Mouse (Mus musculus) bone marrow macrophage, adult 2 months (primary cell): ENCODE data around the gene Smndc1. TPM values are rescaled to one million over a fixed set of nuclear protein-coding genes. Genes with fewer than 3 reads are reported as not detected.

ENCODE experiments used
- H3K27ac ChIP-seq: 2 replicates; pipeline ENCODE4 v1.5.1; 2012; ENCODE audit warnings: low read depth, low read length; ENCODE audit not compliant: insufficient read depth
- H3K4me1 ChIP-seq: 2 replicates; pipeline ENCODE4 v1.6.1; 2012; ENCODE audit warnings: low read length; ENCODE audit not compliant: control insufficient read depth, insufficient read depth
- H3K4me3 ChIP-seq: 2 replicates; pipeline ENCODE4 v1.5.1; 2012; ENCODE audit warnings: mild to moderate bottlenecking, low read length, moderate library complexity; ENCODE audit not compliant: insufficient read depth
- CTCF ChIP-seq: IDR thresholded peaks from 2 replicates; pipeline ENCODE4 v1.5.1; 2012; ENCODE audit warnings: low read depth, mild to moderate bottlenecking, low read length, moderate library complexity
- POLR2A ChIP-seq: IDR thresholded peaks from 2 replicates; pipeline ENCODE4 v1.6.1; 2012; ENCODE audit warnings: mild to moderate bottlenecking, low read depth, low read length, borderline replicate concordance
- polyA plus RNA-seq: library from polyadenylated mRNA; stranded (reverse); fragments of >200 nt; gene quantifications from 2 replicates; pipeline ENCODE4 v1.2.4, GENCODE M21; 2012; ENCODE audit not compliant: missing spikeins, insufficient read depth, insufficient read length

The Smndc1 gene
- polyA plus RNA-seq, 1 experiment: 40.8 TPM

DNA sequence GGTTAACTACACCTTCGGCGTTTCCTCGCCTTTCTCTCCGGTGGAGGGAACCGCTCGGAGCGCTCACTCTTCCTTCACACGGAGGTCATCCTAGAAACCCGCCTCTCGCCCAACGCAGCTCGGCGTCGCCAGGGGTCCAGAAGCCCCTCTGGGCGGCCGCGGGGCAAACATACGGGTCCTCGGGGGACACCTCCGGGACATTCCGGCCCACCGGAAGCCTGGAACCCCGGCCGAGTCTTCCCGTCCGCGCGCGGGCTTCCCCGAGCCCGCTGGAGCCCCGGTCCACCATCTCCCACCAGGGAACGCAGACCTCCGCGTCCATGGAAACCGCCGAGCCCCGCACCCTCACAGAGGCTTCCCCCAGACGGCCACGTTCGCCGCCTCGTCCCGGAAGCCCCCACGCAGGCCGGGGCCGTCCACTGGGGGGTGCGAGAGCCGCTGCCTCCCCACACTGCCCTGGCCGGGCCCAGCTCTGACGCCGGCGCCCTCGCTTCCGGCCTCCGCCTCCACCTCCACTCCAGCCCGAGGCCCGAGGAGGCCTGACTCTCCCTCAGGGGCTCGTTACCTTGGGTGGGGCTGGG, 437 bp downstream of the Smndc1 start:
- Histone ChIP-seq H3K27ac (peak overlapping the region; percentile 83), H3K4me3 (peak overlapping the region; percentile 99), H3K4me1 (peaks cover 14% of the 10 kb centered on the region)
- TF ChIP-seq CTCF: no peak
- TF ChIP-seq POLR2A: no peak

DNA sequence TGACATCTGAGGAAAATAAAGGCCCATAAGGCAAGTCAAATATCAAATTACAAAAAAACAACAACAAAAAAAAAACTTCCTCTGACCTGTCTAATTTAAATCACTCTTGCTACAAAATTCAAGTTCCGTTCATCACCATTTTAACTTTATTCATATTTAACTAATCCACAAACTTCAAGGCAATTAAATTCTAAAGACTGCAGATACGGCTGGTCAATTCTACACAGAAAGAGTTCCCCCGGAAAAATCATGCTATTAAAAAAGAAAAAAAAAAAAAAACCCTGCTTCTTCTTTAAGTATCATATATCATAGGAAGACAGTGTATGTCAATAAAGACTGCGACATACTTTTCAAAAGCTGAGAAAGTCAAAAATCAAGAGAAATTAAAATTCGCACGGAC, 961 bp downstream of the Smndc1 start:
- no peak for TF ChIP-seq POLR2A
- peaks cover 13% of the 10 kb centered on the region for H3K4me1 ChIP-seq
- peak overlapping the region; percentile 83; the same call in 1 of the 2 replicates for H3K27ac ChIP-seq
- peak overlapping the region; percentile 99 for H3K4me3 ChIP-seq

DNA sequence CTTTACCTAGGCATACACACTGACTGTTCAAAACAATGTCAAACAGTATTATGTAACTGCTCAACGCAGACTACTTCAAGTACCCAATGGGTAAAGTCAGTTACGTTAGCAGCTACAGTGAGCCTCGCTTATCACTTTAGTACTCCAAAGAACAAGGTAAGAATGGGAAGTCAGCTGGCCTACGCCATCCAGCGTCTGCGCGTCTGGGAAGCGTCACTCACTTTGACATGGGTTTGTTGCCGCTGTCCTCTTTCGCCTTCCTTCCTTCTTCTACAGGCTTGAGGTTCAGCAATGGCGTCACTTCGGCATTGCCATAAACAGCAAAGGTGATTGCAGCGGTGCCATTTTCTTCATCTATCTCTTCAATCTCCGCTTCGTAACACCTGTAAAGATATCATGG, 7.0 kb downstream of the Smndc1 start:
- TF ChIP-seq POLR2A: no peak
- no peak for TF ChIP-seq CTCF
- no peak overlapping the region for H3K27ac ChIP-seq
- H3K4me3 ChIP-seq: no peak overlapping the region
- H3K4me1 ChIP-seq: peaks cover 2% of the 10 kb centered on the region; the same call in 1 of the 2 replicates

DNA sequence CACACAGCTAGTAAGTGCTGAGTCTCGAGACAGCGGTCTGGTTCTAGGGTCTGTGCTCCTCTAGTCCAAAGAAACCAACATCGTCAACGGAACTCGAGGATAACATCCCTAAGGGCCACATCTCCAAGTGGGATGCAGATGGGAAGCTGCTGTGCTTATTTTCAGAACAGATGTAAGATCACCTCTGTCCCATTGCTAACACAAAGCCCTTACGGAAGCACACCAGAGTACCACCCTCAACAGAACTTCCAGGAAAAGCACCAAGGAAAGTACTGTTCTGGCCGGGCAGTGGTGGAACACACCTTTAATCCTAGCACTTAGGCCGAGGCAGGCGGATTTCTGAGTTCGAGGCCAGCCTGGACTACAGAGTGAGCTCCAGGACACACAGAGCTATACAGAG, 12.0 kb downstream of the Smndc1 start:
- H3K4me3 ChIP-seq: no peak overlapping the region
- H3K4me1 ChIP-seq: no peaks in the 10 kb centered on the region
- H3K27ac ChIP-seq: no peak overlapping the region
- TF ChIP-seq POLR2A: no peak
- no peak for TF ChIP-seq CTCF

DNA sequence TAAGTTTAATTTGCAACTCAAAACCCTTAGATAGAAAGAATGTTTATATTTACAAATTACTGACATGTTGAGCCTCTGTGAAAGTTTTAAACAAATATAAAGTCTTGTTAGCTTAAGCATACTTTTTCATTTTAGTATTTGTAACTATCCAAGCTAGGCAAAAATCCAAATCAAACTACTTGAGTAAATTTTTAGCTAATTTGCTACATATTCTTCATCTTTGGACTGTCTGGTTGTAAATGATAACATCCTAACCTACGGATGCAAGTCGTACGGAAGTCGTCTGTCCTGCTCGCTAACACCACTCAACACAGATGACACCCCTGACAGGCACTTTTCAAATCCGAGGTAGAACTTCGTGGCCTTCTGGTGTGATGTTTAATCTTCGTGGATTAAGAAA, 12.7 kb downstream of the Smndc1 start:
- Histone ChIP-seq H3K4me1 (no peaks in the 10 kb centered on the region), H3K27ac (no peak overlapping the region), H3K4me3 (no peak overlapping the region)
- TF ChIP-seq CTCF (no peak), POLR2A (no peak)

DNA sequence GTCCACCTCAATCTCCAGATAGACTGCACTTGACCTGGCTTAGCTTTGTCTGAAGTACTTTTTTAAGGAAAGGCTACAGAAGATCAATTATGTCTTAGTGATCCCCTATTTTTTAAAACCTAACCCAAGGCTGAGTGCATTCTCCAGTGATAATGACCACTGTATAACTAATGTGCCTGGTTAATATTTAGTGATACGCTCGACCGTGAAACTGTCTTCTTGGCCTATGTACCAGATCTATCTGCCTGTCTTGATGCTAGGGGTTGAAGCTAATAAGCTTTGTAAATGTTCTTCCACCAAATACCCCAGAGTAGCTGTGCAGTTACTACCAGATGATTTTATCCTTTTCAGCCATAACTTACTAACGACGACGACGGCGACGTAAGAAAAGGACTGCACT, 14.6 kb downstream of the Smndc1 start:
- no peak overlapping the region for H3K27ac ChIP-seq
- no peaks in the 10 kb centered on the region for H3K4me1 ChIP-seq
- H3K4me3 ChIP-seq: no peak overlapping the region
- TF ChIP-seq CTCF: no peak
- no peak for TF ChIP-seq POLR2A

DNA sequence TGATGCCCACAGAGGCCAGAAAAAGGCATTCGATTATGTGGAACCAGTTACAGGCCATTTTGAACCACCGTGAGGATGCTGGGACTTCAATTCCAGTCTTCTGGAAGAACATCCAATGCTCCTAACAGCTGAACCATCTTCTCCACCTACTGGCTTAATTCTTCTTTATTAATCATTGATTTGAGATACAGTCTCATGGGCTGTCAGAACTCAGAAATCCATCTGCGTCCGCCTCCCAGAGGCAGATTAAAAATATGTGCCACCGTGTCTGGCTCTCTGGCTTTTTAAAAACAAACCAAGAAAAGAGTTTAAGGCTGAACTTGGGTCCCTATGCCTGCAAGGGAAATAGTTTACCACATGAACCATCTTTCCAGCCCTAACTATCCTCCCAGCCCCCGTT, 15.1 kb downstream of the Smndc1 start:
- Histone ChIP-seq H3K4me3 (no peak overlapping the region), H3K27ac (no peak overlapping the region), H3K4me1 (no peaks in the 10 kb centered on the region)
- TF ChIP-seq POLR2A (no peak), CTCF (no peak)

DNA sequence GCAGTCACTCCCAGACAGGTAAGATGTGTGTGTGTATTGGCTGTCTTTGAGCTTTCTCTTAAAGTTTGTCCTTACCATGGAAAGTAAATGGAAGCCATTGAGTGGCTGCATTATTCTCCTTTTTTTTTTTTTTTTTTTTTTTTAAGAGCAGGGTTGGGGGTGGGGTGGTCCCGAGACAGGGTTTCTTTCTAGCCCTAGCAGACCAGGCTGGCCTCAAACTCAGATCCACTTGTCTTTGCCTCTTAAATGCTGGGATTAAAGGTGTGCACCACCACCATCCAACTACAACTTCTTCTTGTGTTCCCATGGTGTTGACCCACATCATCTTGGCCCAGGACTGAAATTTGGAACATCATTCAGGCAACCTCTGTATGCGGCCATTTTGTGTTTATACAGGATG, 16.8 kb downstream of the Smndc1 start:
- TF ChIP-seq CTCF (no peak), POLR2A (no peak)
- Histone ChIP-seq H3K4me1 (no peaks in the 10 kb centered on the region), H3K27ac (no peak overlapping the region), H3K4me3 (no peak overlapping the region)

DNA sequence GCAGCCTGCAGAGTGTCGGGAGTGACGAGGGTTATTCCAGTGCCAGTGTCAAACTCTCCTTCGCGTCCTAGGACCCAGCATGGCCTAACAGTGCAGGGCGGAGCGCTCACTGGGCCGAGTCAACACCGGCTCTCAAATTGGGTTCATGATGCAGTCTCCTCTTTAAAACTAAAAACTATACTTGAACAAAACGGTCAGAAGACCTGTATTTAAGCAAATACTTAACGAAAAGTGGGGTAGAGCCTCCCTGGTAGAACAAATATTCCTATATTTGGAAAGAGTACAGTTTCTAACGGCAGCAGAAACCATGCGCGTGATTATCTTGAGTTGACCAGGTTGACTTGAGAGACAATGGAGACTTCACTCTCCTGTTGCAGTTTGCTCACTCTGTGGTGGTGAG, 18.7 kb downstream of the Smndc1 start, which contains the start of gene Gm10197:
TSS of gene Gm10197 (minus strand) at position 101 of the 400 bp plus-strand sequence.
- no peak for TF ChIP-seq POLR2A
- no peak for TF ChIP-seq CTCF
- Histone ChIP-seq H3K4me3 (no peak within 1 kb of the TSS), H3K4me1 (no peaks in the 10 kb centered on the region), H3K27ac (no peak within 1 kb of the TSS)

DNA sequence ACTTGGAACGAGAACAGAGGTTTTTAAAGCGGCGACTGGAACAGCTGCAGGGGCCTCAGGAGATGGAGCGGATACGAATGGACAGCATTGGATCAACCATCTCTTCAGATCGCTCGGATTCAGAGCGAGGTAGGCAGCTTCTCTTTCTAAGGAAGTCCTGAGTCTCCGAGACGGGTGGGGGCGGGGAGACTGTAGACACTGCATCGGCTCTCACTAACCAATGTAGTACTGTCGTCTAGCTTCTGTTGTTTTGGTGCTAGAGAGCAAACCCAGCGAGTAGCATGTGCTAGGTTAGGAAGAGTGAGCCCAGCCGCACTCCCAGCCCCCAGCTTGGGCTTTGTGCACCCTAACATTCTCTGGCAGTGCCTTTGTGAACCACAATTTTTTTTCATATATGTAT, 20.1 kb downstream of the Smndc1 start:
- H3K4me1 ChIP-seq: peaks cover 9% of the 10 kb centered on the region
- H3K4me3 ChIP-seq: no peak overlapping the region
- no peak overlapping the region for H3K27ac ChIP-seq
- no peak for TF ChIP-seq CTCF
- no peak for TF ChIP-seq POLR2A

DNA sequence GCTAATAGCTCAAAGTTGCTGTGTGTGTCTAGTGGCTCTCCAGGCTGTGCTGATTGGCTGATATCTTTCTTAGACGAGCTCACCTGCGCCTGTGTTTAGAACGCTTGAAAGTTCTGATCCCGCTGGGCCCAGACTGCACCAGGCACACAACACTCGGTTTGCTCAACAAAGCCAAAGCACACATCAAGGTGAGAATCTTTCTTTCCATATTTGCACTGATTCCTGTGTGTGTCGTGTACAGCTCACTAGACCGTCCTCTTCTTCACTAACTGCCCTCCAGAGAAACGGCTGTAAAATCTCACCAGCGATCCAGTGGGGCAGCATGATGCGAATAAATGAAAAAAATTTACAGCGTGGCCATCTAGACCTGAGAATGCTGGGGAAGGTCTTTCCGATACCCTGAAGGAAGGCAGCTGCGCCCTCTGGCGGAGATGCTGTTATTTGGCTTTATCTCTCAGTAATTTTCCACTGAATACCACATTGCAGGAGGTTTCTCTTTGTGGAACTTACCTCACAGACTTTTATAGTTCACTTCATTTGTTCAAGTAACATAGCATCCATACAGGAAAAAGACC, 20.8 kb downstream of the Smndc1 start:
- no peak for TF ChIP-seq POLR2A
- TF ChIP-seq CTCF: peak; percentile 70
- no peak overlapping the region for H3K27ac ChIP-seq
- H3K4me3 ChIP-seq: no peak overlapping the region
- peaks cover 13% of the 10 kb centered on the region for H3K4me1 ChIP-seq
